Mouse (Mus musculus) kidney, embryonic 16.5 days (tissue): Measurements from ENCODE around the gene Tpst1. TPM values are rescaled to one million over a fixed set of nuclear protein-coding genes. Genes with fewer than 3 reads are reported as not detected.
"Not testable (repeated sequence)": the region's sequence is repeated elsewhere in the genome, so short reads cannot be mapped to it uniquely, and the experiment has no call there.

Experiments used
- ATAC-seq: fragments of 200-750 bp; cut with Nextera tagmentation; 2 replicates; pipeline ENCODE4 v1.8.0; 2017; ENCODE audit warnings: moderate TSS enrichment; ENCODE audit not compliant: low FRiP score, low TSS enrichment
- H3K27ac ChIP-seq: fragments of 300-500 bp; sonication (generic); 2 replicates; pipeline ENCODE4 v1.5.1; 2014; ENCODE audit warnings: low read length
- H3K27me3 ChIP-seq: fragments of 300-500 bp; sonication (generic); 2 replicates; pipeline ENCODE4 v1.6.1; 2014; ENCODE audit warnings: low read length, control low read depth, mixed read lengths; ENCODE audit not compliant: insufficient read depth
- H3K36me3 ChIP-seq: fragments of 300-500 bp; sonication (generic); 2 replicates; pipeline ENCODE4 v1.6.1; 2014; ENCODE audit warnings: low read length, control low read depth, mixed read lengths; ENCODE audit not compliant: insufficient read depth
- H3K4me1 ChIP-seq: fragments of 300-500 bp; sonication (generic); 2 replicates; pipeline ENCODE4 v1.6.1; 2014; ENCODE audit warnings: low read length, control low read depth, mixed read lengths; ENCODE audit not compliant: insufficient read depth
- H3K4me2 ChIP-seq: fragments of 300-500 bp; sonication (generic); replicated peaks from 2 replicates; pipeline ENCODE4 v1.6.1; 2014; ENCODE audit warnings: low read depth, low read length
- H3K4me3 ChIP-seq: fragments of 300-500 bp; sonication (generic); 2 replicates; pipeline ENCODE4 v1.5.1; 2014; ENCODE audit warnings: mild to moderate bottlenecking, low read length
- H3K9ac ChIP-seq: fragments of 300-500 bp; sonication (generic); replicated peaks from 2 replicates; pipeline ENCODE4 v1.6.1; 2014; ENCODE audit warnings: low read length
- H3K9me3 ChIP-seq: fragments of 300-500 bp; sonication (generic); 2 replicates; pipeline ENCODE4 v1.6.1; 2016; ENCODE audit warnings: low read length, control low read depth
- WGBS: fragments of 180-500 bp; shearing (Covaris S2); extraction: QIAGEN DNeasy Blood & Tissue Kit; methylation state at CpG from one replicate; pipeline ENCODE4 v1.1.7; 2014; 5-methylcytosine and 5-hydroxymethylcytosine counted together
- polyA plus RNA-seq: library from polyadenylated mRNA; unstranded; fragments of >200 nt; fragmentation: Nextera tagmentation; extraction: Ambion mirVana; gene quantifications from 2 replicates; pipeline ENCODE4 v1.2.1, GENCODE M21; 2015

The Tpst1 gene
- polyA plus RNA-seq, result 67.7 and 70.1 TPM in 2 replicates

DNA sequence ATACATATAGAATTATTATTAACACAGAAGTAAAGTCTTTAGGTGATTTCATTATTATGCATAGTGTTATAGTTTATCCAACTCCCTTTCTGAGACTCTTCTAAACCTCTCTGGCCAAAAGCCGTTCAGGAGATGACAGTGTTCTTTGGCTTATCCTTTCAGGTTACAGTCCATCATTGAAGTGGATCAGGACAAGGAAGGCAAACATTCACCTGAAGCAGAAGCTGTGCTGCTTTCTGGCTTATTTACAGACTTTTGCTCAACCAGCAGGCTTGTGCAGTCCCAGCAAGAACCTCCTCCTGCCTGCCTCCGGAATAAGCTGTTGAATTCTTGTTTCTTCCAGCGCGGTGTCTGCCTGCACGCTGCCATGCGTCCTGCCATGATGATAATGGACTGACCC lies at the start of gene Tpst1:
Gene Tpst1 (plus strand): TSS at position 301 of the 400 bp plus-strand sequence.
- WGBS, result 93% methylated on average over 6 of the region's 6 CpGs

DNA sequence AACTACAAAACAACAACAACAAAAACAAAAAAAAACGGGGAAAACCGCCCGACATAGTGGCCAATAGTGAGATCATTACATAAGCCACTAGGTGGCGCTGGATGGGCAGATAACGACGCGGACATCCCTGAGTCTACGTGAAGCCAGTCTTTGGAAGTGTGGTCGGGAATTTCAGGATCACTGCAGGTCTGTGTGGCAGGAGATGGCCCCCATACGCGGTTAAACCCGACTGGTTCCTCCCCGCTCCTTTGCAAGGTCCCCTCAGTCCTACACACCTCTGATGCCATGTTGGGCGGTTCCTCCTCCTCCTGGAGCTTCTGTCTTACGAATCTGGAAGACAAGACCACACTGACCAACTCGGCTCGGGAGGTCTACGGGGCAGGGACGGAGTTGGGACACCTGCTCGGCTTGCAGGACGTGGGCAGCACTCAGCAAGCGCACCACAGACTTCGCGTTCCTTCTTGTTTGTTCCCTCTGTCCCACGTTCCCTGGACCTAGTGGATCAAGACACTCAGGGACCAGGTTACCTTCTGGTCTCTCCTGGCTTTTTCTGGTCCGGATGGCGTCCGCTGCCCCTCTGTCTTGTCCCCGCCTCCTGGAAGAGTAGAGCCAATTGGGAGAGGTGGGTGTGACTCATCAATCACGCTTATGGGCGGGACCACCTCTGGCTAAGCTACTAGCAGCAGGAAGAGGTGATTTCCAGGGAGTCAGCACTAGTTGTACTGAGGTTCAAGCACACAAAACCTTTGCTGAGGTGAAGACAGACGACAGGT lies 49.2 kb upstream of the Tpst1 start:
- Histone ChIP-seq H3K4me3 (peak overlapping the region; percentile 57), H3K4me1 (peaks cover 7% of the 10 kb centered on the region), H3K9me3 (no peaks in the 10 kb centered on the region), H3K4me2 (peak overlapping the region; percentile 72), H3K9ac (peak overlapping the region; percentile 69), H3K27me3 (no peaks in the 10 kb centered on the region), H3K27ac (peak overlapping the region; percentile 70), H3K36me3 (no peaks in the 10 kb centered on the region)
- peak; percentile 93 for ATAC-seq
- WGBS, result under 1% methylated on average over 32 of the region's 32 CpGs

More for the DNA sequence above, at the start of gene Tpst1:
- H3K9me3 ChIP-seq, result no peaks in the 10 kb centered on the region
- H3K27ac ChIP-seq, result no peak within 1 kb of the TSS
- H3K27me3 ChIP-seq, result no peaks in the 10 kb centered on the region
- no peak for ATAC-seq
- no peaks in the 10 kb centered on the region for H3K4me1 ChIP-seq
- H3K4me3 ChIP-seq, result no peak within 1 kb of the TSS
- no peaks in the 10 kb centered on the region for H3K36me3 ChIP-seq
- H3K4me2 ChIP-seq, result no peak within 1 kb of the TSS
- no peak within 1 kb of the TSS for H3K9ac ChIP-seq

DNA sequence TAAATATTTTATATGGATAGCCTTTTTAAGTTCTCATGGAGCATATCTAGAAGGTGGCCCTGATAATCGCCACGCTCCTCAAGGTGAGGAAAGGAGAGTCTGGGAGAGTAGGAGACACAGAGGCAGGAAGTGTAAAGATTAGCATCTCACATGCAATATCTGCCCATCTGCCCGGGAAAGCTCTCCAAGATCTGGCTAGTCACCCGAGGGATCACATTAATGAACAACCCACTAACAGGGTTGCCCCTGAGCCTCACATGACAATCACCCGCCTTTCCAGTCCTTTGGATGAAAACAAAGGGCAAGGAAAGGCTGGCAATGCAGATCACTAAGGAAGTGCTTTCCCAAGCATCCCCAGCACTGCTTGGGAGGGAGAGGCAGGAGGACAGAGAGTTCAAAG lies 46.0 kb upstream of the Tpst1 start:
- ATAC-seq, result no peak
- Histone ChIP-seq H3K27ac (no peak overlapping the region), H3K27me3 (no peaks in the 10 kb centered on the region), H3K36me3 (no peaks in the 10 kb centered on the region), H3K4me2 (no peak overlapping the region), H3K9ac (no peak overlapping the region), H3K9me3 (no peaks in the 10 kb centered on the region), H3K4me1 (peaks cover 14% of the 10 kb centered on the region), H3K4me3 (no peak overlapping the region)
- 69% methylated on average over 5 of the region's 5 CpGs for whole genome bisulfite sequencing

DNA sequence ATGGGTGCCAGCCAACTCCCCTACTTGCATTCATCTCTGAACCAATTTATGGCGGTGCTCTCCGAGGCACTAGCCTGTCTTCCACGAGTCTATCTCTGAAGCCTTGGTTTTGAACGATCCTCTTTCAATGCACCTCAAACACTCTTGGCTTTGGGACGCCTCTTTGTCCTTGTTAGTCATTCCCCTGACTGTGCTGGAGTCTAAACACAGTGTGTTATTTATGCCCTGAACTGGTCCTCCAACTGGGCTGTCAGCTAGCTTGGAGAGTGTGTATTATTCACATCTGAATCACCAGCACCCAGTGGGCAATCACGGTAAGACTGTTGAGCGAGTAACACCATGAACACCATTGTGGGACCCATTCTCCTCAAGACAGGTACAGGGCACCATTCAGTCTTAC lies 45.4 kb upstream of the Tpst1 start:
- ATAC-seq, result no peak
- no peaks in the 10 kb centered on the region for H3K9me3 ChIP-seq

DNA sequence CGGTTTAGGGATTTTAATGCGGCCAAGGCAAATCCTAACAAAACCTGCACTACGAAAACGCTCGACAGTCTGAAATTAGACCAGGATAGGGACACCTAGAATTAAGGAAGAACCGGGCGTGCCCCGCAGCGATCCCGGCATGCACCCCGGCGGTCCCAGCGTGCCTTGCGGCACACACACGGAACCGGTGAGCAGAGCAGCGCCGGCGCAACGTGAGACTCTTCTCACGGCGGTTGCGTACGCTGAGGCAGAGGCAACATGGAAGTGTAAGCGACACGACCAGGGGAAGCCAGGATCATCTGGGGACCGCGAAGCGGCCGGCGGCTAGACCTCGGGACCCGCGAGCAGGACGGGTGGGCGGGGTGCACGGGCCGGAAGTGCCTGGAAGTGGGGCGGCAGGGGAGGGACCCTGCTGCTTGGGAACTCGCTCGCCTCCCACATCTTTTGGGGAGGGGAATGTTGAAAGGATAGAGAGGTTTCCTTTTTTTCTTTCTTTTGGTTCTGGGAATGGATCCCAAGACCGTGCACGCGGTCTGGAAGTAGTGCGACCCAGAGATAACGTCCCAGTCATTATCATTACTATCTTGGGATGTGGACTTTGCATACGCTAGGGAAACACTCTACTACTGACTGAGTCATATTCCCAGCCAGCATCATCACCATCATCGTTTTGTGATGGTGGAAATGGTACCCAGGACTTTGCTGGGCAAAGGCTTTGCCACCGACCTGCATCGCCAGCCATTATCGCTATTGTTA lies 43.8 kb upstream of the Tpst1 start, which contains the start of the genes Asl and Crcp:
Gene Asl (minus strand): TSS at position 106 of the 756 bp plus-strand sequence.
Gene Crcp (plus strand): TSS at position 149 of the 756 bp plus-strand sequence.
- peaks cover 10% of the 10 kb centered on the region for H3K4me1 ChIP-seq
- H3K9me3 ChIP-seq, result no peaks in the 10 kb centered on the region
- peak within 1 kb of the TSS; percentile 78 for H3K4me2 ChIP-seq
- 1% methylated on average over 51 of the region's 51 CpGs for WGBS
- H3K27me3 ChIP-seq, result no peaks in the 10 kb centered on the region
- peak within 1 kb of the TSS; percentile 78 for H3K9ac ChIP-seq
- peak within 1 kb of the TSS; percentile 73 for H3K4me3 ChIP-seq
- no peaks in the 10 kb centered on the region for H3K36me3 ChIP-seq
- ATAC-seq, result peak; percentile 81
- peak within 1 kb of the TSS; percentile 97 for H3K27ac ChIP-seq

More for the DNA sequence above, 45.4 kb upstream of the Tpst1 start:
- Histone ChIP-seq H3K27ac (no peak overlapping the region), H3K4me1 (peaks cover 14% of the 10 kb centered on the region), H3K27me3 (no peaks in the 10 kb centered on the region), H3K36me3 (no peaks in the 10 kb centered on the region), H3K4me3 (no peak overlapping the region), H3K9ac (no peak overlapping the region), H3K4me2 (no peak overlapping the region)
- 83% methylated on average over 7 of the region's 7 CpGs for WGBS

DNA sequence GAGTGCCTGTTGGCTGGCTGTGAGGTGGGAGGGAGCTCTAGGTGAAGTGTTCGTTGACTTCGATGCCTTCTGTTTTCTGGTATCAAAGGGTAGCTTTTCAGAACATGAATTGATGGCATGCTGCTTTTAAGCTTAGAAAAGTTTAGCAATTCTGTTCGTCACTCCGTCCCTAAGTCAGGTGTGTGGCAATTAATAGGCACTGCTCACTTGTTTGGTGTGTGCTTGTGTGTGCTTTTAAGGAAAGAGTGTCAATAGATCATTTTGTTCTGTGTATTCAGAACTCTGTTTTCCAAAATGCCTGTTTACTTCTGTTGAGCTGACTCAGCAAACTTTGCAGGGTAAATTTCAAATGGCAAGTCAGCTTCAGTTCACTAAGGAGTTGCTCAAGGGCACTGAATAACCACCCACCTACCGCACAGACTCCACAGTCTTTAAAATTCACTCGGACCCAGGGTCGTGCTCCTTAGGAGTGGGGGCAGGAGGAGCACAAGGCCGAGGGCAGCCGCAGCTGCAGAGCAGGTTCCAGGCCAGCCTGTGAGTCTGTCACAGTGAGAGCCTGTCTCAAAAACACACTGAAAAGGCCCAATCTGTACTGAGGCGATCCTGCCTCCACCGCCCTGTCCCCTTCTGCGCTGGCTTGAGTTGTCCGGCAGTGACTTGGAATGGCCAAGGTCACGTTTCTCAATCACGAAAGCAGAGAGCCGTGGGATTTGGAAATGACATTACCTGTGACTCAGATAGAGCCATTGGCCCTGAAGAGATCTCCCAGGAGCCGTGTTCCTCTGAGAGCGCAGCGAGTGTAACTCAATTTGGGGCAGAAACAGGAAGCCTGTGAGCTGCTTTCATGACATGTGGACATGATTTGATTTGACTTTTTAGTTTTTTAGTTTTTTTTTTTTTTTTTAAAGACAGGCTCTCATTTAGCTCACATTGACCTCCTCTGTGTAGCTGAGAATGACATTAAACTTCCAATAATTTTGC lies 41.4 kb upstream of the Tpst1 start:
- Histone ChIP-seq H3K27ac (no peak overlapping the region), H3K9me3 (no peaks in the 10 kb centered on the region), H3K4me1 (peaks cover 7% of the 10 kb centered on the region), H3K27me3 (no peaks in the 10 kb centered on the region), H3K9ac (no peak overlapping the region), H3K4me2 (no peak overlapping the region), H3K36me3 (no peaks in the 10 kb centered on the region), H3K4me3 (no peak overlapping the region)
- WGBS, result 91% methylated on average over 19 of the region's 19 CpGs
- no peak for ATAC-seq

DNA sequence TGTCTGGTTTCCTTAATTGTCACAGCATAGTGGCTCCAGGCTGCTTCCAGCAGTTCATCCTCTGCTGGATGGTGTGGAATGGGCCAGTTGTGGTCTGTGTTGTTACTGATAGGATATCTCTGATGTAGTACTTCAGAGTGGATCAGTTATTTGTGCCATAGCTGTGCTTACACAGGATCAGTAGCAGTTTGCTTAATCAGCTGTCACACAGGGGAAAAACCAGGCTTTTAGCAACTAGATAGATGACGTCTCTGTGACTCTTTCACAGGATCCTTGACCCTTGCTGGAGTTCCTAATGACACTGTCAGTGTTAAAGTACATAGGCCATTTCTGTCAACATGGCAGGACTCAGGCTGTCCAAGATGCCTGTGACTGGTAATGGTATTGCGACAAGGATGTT lies 39.3 kb upstream of the Tpst1 start:
- Histone ChIP-seq H3K4me1 (peaks cover 7% of the 10 kb centered on the region), H3K4me3 (no peak overlapping the region), H3K9me3 (no peaks in the 10 kb centered on the region), H3K36me3 (0 out of 2 replicates have a peak, but pooled peaks cover 3% of the 10 kb centered on the region), H3K27me3 (no peaks in the 10 kb centered on the region), H3K9ac (no peak overlapping the region), H3K4me2 (no peak overlapping the region), H3K27ac (no peak overlapping the region)
- no peak for ATAC-seq
- 77% methylated on average over 2 of the region's 2 CpGs for WGBS

DNA sequence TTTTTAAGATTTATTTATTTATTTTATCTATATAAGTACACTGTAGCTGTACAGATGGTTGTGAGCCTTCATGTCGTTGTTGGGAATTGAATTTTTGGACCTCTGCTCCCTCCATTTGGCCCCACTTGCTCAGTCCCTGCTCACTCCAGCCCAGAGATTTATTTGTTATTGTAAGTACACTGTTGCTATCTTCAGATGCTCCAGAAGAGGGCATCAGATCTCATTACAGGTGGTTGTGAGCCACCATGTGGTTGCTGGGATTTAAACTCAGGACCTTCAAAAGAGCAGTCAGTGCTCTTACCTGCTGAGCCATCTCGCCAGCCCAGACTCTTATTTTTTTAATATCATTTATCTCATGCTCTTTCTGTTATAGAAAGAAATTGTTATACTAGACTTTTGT lies 36.8 kb upstream of the Tpst1 start:
- peaks cover 12% of the 10 kb centered on the region for H3K36me3 ChIP-seq
- not testable (repeated sequence) for H3K4me3 ChIP-seq, H3K9me3 ChIP-seq, H3K9ac ChIP-seq, H3K4me2 ChIP-seq, H3K27me3 ChIP-seq, H3K4me1 ChIP-seq, H3K27ac ChIP-seq, ATAC-seq
- WGBS, result 73% methylated on average over 2 of the region's 2 CpGs

DNA sequence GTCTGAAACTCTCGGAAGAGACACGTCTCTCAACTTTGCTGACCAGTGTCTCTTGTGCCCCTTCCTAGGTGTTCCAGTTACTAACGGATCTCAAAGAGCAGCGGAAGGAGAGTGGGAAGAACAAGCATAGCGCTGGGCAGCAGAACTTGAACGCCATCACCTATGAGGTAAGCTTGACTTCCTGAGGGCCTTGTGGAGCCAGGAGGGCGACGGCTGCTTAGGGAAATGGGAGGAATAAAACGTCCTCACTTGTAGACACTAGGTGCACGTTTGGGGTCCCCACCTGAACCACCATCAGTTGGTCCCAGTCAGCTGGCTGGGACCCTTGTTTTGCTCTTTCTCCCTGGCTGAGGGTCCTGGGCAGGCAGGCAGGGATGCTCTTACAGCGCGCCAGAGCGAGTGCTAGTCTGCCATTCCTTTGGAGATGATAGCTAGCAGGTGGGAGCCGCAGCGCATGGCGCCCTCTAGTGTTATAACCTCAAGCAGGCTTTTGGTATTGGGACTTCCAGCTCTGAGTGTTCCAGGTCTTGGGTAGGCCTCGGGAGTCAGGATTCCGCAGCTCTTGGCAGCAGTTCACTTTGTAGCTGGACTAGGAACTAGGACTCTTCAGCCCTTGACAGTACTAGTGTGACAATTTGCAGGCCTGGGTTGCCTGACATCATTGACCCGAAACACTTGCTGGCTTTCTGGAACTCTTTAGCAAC lies 35.2 kb upstream of the Tpst1 start:
- no peaks in the 10 kb centered on the region for H3K4me1 ChIP-seq
- peaks cover 24% of the 10 kb centered on the region for H3K36me3 ChIP-seq
- H3K9ac ChIP-seq, result no peak overlapping the region
- no peak overlapping the region for H3K4me3 ChIP-seq
- WGBS, result 70% methylated on average over 19 of the region's 19 CpGs
- ATAC-seq, result peak; percentile 39; the same call in 1 of the 2 replicates
- no peaks in the 10 kb centered on the region for H3K27me3 ChIP-seq
- H3K4me2 ChIP-seq, result no peak overlapping the region
- H3K9me3 ChIP-seq, result no peaks in the 10 kb centered on the region
- H3K27ac ChIP-seq, result no peak overlapping the region
